Mouse (Mus musculus) frontal cortex, postnatal 10 days (tissue): ENCODE data around the gene Snrpg.
A peak's percentile ranks its signal among the peaks of the same experiment; 100 is the strongest.
"Not testable (repeated sequence)": the region's sequence is repeated elsewhere in the genome, so short reads cannot be mapped to it uniquely, and the experiment has no call there.

Experiments
- DNase-seq, 2 experiments: peaks; one replicate each; pipeline ENCODE4 v3.0.0; 2022; ENCODE audit warnings: low spot score in 2 of 2, mixed read lengths in 1 of 2

Snrpg gene

DNA sequence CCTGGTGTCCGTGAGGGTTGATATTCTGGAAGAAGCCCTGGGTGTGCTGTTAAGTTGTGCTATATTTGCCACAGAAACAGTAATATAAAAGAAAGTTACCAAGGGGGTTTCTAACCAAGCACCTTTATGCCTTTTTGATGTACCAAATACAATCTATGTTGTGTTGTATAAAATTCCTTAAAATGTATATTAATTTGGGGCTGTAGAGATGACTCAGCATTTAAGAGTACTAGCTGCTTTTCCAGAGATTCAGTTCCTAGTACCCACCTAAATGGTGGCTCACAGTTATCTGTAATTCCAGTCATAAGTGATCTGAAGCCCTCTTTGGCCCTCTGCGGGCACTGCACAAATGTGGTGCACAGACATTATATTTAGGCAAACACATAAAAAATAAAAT, 4.3 kb upstream of the Snrpg start:
- no peak for DNase-seq

DNA sequence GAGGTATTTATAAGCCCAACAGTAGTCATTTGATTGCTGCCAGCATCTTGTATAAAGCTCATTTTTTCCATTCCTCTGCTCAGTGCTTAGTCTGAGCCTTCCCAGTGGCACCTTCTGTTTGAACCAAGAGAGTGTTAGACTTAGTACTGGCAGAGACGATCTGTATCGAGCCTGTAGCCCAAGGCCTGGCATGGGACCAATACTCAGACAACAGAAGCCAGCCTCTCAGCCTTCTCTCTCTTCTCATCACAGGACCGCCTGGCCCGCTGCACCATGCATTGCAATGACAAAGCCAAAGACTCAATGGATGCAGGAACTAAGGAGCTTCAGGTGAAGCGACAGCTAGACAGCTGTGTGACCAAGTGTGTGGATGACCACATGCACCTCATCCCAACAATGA, 2.6 kb upstream of the Snrpg start:
- DNase-seq, result no peak

DNA sequence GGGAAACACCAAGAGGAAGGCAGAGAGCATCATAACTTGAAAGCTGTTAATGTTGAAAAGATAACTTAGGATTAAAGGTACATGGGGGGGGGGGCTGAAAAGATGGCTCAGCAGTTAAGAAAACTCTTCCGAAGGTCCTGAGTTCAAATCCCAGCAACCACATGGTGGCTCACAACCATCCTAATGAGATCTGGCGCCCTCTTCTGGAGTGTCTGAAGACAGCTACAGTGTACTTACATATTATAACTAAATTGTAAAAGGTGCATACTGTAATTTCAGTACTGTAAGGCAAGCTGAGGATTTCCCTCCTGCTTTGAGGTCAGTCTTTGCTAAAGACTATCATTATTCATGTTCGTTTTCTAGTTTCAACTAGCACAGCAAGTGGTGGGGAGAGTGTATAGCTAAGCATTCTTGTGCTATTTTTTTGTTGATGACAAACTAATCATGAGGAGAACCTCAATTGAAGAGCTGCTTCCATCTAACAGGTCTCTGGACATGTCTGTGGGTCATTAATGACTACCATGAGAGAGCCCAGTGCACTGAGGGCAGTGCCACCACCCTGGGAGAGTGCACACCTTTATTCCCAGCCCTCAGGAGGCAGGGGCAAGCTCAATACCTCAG, 901 bp upstream of the Snrpg start:
- no peak for DNase-seq

DNA sequence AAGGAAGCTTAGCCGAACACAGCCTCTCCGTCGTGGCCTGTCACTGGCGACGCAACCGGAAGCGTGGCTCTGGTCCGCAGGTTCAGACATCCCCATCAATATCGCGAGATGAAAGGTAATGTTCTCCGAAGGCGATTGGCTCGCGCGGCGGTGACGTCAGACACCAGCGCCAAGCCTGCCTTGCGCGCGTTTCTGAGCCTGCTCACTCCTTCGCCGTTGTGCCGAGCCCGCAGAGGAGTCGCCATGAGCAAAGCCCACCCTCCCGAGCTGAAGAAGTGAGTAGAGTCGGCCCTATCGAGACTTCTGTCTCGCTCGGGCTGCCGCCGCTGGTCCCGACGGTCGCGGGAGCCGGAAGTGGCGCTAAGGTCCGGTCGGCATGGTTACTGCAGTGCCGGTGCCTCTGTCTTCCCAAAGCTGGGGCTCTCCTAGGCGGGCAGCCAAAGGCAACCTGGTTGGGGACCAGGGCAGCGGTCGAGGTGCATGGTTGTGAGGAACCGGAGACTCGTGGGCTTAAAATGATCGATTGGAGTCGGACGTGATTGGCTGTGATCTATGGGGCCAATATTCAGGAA, 322 bp downstream of the Snrpg start:
- DNase-seq, result peak; percentile 95 to 97

DNA sequence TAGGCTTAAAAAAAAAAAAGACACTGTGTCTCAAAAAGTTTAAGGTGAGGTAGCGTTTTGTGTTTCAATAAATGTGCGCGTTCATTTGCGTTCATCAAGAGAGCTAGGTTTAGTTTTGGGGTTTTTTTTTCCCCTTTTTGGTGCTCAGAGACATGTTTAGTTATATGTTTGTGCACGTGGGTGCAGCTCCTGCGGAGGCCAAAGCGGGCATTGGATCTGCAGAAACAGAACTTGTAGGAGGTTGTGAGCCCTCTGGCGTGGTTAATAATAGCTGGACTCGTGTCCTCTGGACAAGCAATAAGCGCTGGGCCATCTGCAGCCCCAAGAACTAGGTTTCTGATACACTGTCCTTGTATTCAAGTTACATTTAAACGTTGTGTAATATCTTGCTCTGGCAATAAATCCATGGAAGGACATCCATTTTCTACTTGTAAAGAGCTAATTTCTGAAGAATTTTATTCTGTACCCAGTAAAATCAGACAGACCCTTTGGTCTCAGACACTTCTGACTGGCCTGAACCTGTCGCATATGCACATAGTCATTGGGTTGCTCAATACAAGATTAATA, 929 bp downstream of the Snrpg start:
- DNase-seq, result no peak

DNA sequence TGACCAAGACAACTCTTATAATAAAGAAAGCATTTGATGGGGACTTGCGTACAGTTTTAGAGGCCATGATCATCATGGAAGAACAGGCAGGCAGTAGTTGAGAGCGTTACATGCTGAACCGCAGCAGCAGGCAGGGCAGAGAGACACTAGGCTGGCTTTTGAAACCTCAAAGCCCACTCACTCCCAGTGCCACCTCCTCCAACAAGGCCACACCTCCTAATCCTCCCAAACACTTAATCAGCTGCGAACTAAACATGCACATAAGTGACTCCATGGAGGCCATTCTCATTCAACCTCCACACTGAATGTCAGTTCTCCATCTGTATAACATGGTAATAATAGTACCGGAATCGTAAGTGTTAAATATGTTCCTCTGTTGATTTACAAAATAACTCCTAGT, 2.5 kb downstream of the Snrpg start:
- no peak for DNase-seq

DNA sequence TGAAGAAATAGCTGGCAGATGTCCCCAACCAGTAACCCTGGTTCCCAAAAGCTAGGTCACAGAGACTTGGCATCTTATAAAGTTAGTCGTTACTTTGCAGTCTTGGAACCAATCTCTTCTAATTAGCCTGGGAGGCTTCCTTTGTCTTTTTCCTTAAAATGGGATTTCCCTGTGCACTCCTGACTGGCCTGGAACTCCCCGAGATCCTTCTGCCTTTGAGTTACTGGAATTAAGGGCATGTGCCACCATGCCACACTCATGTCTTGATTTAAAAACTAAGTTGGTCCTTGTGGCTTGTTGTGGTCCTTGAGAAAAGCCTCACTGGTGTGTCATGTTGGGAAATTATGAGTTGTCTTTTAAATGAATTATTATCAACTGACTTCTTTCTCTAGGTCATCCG, 7.2 kb downstream of the Snrpg start:
- DNase-seq, result no peak

DNA sequence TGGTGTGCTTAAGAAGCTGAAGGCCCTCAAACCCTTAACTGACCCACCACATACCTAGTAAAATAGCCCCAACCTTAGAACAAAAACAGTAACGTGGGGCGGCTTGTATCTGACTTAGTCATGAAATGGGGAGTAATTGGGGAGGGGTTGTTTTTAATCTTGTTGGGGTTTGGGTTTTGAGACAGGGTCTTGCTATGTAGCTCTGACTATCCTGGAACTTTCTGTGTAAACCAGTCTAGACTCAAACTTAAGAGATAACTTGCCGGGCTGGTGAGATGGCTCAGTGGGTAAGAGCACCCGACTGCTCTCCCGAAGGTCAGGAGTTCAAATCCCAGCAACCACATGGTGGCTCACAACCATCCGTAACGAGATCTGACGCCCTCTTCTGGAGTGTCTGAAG, 9.0 kb downstream of the Snrpg start:
- DNase-seq, result not testable (repeated sequence)

DNA sequence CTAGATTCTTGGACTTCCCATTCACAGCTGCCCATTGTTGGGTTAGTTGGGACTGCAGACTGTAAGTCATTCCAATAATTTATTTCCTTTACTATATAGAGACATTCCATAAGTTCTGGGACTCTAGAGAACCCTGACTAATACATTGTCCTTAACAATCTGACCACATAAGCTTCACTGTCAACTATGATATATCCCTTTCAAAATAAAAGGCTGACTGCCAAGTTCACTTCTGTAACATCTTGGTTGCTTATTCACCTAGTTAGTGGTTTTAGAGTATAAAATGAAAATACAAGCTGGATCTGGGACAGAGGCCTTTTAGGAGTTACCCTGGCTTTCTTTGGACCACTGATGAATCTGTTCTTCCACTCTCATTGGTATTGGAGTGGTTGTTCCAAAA, 11.4 kb downstream of the Snrpg start:
- no peak for DNase-seq

DNA sequence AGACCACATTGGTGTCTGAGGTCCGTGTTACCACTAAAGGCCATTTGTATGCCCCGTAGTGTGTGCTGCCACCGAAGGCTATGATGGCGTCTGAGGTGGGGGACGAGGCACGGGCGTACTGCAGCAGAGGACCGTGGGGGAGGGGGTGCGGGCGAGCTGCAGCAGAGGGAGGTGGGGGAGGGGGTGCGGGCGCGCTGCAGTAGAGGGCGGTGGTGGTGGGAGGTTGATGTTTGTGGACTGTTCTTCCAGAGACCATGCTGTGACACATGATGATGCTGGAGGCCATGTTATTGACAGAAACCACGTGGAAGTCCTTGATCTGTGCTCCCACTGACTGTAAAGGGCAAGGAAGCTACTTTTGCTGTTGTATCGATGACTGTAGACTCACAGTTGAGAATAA, 12.3 kb downstream of the Snrpg start:
- DNase-seq, result no peak

DNA sequence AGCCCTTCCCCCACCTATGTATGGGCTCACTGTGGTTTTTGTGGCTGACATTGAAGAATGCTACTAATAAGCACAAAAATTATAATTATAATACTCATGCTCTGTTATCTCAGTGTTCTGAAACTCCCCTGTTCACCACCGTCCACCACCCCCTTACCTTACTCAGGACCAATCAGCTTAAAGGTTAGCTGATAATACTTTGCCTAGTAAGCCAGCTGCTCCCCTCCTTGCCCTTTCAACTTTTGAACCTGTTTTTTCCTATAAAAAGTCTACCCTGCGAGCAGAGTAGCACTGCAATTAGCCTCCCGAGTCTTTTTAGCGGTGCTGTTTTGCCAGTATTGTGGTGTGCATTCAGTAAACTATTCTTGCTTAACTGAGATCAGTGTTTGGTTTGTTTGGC, 13.6 kb downstream of the Snrpg start:
- no peak for DNase-seq

DNA sequence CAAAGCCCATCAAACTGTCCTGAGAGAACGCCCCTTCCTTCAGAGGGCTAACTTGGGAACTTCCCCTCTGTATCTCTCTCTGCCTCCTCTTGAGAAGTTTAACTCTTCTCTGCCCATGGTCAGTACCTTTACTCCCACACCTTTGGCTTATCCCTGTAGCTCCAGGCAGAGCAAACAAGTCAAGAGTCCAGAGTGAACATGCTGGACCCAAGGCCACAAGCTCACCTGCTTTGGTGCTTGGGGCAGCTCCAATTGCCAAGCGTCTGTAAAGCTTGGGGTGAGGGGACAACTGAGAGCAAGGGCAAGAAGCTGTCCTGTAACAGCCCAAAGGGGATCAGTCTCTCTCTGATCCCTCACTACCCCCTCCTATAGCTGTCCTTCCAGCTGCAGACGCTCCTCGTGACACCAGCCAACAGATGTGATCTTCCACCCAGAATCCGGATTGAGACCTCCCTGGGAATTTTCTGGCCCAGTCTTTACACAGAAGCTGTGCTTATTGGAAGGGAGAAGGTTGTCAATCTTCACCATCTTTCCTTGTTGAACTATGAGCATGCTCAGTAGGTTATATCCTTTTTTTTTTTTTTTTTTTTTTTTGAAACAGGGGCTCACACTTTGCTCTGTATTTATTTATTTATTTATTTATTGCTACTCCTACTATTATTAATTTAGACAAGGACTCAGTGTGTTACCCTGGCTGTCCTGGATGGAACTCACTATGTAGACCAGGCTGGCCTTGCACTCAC, 14.4 kb downstream of the Snrpg start:
- no peak for DNase-seq

DNA sequence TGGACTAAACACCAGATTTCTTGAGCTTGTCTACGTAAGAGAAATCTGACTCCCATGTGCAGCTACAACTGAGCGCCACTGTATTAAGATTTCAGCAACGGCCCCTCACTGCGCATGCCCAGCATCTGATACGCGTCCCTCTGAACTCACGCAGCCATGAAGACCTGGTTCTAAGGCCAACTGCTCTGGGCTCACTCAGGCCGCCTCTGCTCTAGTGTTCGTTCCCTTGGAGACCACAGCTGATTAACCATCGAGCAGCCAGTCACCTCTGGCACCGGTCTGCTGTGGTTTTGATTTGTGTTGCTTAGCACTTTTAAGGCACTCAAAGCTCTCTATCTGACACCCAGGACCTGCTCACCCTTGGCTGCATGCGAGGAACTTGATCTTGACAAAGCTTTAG, 16.2 kb downstream of the Snrpg start:
- DNase-seq, result no peak

DNA sequence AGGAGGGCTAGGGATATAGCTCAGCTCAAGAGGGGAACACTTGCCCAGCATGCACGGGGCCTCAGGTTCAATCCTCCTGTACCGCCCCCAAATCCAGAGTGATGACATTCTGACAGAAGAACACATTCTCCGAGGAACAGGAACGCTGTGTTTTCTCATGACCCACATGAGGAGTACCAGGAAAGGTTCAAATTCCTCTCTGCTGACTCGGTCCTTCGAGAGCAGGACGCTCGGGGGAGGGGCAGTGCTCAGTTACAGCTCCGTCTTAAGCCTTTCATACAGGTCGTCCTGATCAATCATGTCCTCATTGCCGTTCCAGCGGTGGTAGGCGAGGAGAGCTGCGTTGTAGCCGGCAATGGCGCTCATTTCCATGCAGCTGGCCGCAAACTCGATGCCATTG, 17.4 kb downstream of the Snrpg start:
- DNase-seq, result no peak

DNA sequence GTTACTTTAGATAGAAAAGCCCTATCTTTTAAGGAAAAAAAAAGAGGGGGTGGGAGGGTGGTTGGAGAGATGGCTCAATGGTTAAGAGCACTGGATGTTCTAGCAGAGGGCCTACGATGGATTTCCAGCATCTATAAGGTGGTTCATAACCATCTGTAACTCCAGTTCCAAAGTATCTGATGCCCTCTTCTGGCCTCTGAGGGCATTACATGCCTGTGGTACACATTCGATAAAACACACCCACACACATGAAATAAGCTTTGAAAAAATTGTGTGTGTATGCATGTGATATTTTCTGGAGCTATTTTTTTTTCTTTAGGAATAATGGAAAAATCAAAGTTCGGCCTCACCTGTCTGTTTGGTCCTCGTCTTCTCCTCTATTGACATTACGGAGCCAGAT, 20.2 kb downstream of the Snrpg start:
- no peak for DNase-seq

DNA sequence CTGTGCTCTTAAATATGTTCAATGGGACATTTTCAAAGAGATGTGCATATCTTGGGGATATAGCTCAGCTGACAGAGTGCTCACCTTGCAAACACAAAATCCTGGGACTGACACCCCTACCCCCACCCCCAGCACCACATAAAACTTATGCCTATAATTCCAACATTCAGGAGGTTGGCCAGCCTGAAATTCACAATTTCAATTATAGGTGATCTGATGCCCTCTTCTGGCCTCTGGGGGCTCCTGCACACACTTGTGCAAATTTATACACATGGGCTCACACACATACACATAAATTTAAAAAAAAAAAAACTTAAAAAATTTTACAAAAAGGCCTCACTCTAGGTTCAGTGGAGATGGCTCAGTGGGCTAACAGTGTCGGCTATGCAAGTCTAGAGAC, 22.1 kb downstream of the Snrpg start:
- no peak for DNase-seq

DNA sequence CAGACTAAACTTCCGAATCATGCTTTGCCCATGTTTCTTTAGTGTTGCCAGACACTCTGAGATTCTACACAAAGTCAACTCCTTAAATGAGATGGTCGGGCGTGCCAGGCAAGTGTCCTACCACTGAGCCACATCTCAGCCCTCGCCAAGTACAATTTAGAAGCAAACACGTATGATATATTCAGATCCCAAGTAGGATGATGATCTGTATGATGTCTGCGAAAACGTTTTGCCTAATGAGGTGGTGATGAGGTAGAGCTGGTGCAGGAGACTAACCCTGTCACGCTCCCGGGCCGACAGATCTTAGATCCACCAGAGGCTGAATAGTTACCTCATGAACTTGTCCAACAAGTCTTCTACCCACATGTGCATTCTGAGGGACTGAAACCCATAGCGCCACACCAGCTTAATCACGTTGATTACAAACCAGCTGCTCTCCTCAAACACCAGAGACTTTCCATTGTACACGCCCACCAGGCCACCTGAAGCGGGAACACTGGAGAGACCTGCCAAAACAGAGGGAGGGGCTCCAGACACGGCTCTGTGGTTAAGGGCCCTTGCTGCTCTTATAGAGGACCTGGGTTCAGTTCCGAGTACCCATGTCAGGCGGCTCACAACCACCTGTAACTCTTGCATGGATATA, 23.1 kb downstream of the Snrpg start:
- no peak for DNase-seq

DNA sequence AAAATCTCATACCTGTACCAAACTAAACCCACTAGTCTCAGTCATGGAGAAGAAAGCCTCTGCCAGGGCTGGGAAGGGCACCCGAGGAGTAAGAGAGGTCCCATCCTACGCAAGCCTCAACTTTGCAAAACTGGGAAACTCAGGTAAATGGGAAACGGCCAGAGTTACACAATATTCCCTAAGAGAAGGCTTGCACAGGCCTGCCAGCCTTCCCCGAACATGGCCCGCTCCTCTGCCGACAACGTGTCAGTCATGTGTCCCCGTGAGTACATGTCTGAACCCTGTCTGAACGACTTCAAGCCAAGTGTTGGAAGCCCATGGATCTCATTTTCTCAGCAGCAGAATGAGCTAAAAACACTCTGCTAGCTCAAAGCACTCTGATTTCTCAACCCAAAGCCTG, 23.9 kb downstream of the Snrpg start:
- DNase-seq, result no peak

DNA sequence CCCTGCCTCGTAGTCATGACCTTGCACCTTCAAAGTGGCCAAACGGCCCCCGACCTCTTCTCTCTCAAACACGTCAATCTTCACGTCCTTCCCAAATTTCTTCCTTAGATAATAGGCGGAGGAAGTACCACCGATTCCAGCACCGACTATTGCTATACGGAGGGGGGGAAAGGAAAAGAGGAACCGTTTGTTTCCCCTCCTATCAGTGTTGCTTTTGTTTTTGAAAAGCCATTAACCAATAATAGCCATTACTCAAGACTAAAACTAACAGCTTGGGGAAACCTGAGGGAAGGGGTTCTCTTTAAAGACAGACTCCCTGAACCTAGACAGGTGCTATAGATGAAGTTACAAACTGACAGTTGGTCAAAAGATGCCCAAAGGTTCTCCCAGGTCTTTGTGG, 24.9 kb downstream of the Snrpg start:
- no peak for DNase-seq

DNA sequence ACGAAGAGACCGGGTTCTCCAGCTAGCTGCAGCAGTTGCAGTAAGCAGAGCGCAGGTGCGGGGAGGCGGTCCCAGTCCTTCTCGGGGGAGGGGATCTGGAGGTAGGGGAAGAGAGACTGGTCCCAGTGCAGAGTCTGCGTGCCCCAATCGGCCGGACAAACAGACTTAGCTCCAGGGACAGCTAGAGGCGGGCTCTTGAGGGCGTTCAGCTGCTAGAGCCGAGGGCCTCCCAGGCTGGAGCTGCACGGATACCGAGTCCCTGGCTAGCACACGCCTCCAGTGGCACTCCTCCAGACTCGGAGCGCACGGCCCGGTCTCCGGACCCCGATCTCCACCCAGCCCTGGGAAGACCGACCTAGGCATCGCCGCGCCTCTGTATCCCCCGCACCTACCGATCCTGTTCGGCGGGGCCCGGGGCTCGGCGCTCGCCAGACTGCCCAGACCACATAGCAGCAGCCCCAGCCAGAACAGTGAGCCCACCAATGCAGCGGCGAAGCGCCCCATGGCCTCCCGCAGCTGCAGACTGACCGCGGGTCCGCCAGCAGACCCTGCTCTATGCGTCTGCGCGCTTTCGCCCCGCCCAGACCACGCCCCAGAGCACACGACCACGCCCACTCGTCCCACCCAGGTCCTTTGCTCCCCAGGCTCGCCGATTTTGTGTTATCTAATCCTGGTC, 25.6 kb downstream of the Snrpg start, which contains the start of gene Pcyox1:
Gene Pcyox1, minus strand, starts transcription at position 574 of the 676 bp plus-strand sequence.
- DNase-seq, result peak; percentile 73 to 88

DNA sequence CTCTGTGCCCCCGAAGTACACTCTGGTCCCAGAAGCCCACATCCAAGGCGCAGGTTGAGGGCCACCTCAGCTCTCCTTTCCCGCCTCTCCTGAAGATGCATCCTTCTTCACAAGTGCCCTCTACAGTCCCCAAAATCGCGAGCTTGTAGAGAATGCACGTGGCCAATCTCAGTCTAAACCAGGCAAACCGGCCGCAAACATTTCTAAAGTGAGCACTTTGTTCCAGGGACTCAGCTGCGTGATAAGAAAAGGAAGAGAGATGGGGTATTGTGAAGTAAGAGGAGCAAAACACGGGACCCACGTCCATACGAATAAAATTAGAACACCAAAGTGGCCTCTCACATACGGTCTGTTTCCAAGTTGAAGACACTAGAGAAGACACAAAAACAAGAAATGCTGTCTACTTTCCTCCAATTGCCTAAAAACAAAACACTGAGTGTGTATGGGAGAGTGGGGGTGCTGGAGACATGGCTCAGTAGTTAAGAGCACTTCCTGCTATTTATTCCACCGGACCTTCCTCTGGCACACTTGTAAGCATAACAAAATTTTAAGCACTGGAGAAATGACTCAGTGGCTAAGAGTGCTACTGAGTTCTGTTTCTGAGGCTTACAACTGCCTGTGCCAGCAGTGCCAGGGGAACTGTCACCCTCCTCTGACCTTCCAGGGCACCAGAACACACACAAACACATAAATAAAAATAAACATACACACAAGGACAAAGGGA, 26.3 kb downstream of the Snrpg start:
- no peak for DNase-seq
